Mouse (Mus musculus) Patski (cell line): ENCODE measurements around the gene Irf2bp2. TPM values are rescaled to one million over a fixed set of nuclear protein-coding genes. Genes with fewer than 3 reads are reported as not detected.

Experiments used
- ATAC-seq: fragments of 100-300 bp; one replicate; pipeline ENCODE4 v1.8.0; 2021
- CTCF ChIA-PET: fragments of 350-600 bp; sonication (Branson Sonifier 250); formaldehyde crosslinking; loops from one replicate; lab custom pipeline; 2022; ENCODE audit warnings: inconsistent platforms; lab: Charles Lee
- POLR2A ChIA-PET: fragments of 350-600 bp; sonication (Branson Sonifier 250); formaldehyde crosslinking; loops from one replicate; lab custom pipeline; 2022; ENCODE audit warnings: antibody characterized with exemption, inconsistent platforms; lab: Charles Lee
- DNase-seq: peaks from one replicate; pipeline ENCODE4 v3.0.0-alpha.2; 2011; ENCODE audit warnings: low read depth, low spot score
- H3K27me3 ChIP-seq: fragments of 371-371 bp; one replicate; pipeline ENCODE4 v1.5.1; 2021
- CTCF ChIP-seq: fragments of 100-300 bp; IDR thresholded peaks from one replicate; pipeline ENCODE4 v1.5.1; 2021
- in situ Hi-C: fragments of 300-500 bp; cut with MboI; formaldehyde crosslinking; loops from 3 replicates; pipeline ENCODE4 v1.11.1; 2018; ENCODE audit warnings: low pct_unique_long_range_greater_than_20kb, mixed read lengths
- polyA plus RNA-seq: library from polyadenylated mRNA; unstranded; gene quantifications from one replicate; pipeline ENCODE4 v1.2.3, GENCODE M21; 2021

The Irf2bp2 gene
- polyA plus RNA-seq, 1 experiment from 2014 or later, result 61.2 TPM

DNA sequence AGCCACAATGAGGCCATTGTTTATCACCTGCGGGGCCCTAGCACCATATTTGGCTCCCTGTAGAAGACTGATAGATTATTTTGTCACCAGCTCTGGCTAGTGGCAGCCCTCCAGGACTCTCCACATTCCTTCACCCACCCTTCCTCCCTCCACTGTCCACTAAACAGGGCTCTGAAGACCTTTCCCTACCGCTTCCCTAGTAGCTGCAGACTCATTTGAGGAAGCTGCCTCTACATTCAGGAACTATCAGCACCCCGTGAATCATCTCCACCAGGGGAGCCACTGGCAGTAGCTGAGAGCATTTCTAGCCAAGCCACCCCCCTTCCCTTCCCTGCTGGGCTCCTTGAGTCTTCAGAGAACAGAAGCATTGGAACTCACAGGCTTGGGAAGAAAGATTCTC is 45.9 kb downstream of the Irf2bp2 start:
- DNase-seq, result no peak

DNA sequence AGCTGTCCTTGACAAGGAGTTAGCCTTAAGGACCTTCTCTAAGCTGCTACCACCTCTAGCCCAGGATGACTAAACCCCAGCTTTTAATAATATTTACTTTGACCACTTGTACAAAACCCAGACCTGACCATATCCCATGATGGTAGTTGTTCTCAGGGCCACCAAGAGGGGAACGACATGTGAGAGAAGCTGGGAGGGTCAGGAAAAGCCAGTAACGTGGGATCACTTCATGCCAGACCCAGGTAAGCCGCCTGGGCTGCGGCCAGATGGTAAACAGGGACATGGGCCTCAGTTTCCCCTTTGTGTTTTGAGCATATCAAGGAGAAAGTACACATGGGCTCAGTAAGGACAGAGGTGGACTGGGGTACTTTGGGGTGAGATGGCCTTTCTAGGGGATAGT is 46.4 kb downstream of the Irf2bp2 start:
- TF ChIP-seq CTCF, result no peak
- no peaks in the 10 kb centered on the region for H3K27me3 ChIP-seq
- POLR2A ChIA-PET, result interaction anchor here (0.9 kb wide), 1 partner anchor 41 kb away, joined by 3 read pairs; no protein-coding TSS in a partner anchor
- ATAC-seq (no peak), DNase-seq (no peak)
- CTCF ChIA-PET, result interaction anchor here (0.6 to 3.6 kb wide), 2 partner anchors 18 to 423 kb away, joined by 3 to 16 read pairs; no protein-coding TSS in a partner anchor
- in situ Hi-C loops, result no loop called here

More for the DNA sequence above, 45.9 kb downstream of the Irf2bp2 start:
- CTCF ChIA-PET, result interaction anchor here (0.6 to 3.6 kb wide), 3 partner anchors 18 to 422 kb away, joined by 3 to 16 read pairs (median 3); no protein-coding TSS in a partner anchor
- peak; percentile 33 for ATAC-seq
- in situ Hi-C loops, result no loop called here
- H3K27me3 ChIP-seq, result no peaks in the 10 kb centered on the region
- TF ChIP-seq CTCF, result no peak
- POLR2A ChIA-PET, result interaction anchor here (0.9 to 1.3 kb wide), 2 partner anchors 40 to 44 kb away, joined by 3 read pairs; no protein-coding TSS in a partner anchor

DNA sequence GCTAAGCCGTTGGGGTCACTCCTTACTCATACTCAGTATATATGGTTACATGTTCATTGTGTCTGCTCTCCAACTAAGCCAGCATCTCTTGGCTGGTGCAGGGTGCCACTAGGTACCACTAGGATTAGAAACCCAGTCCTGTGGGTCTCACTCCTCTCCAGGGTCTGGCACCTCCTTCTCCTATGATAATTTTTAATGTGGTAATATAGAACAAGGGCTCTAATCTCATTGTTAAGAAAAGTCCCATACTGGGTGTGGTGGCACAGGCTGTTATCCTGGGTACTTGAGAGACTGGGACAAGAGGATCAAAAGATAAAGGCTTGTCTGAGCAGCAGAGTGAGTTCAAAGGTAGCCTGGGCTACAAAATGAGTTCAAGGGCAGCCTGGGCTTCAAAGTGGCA is 47.3 kb downstream of the Irf2bp2 start:
- CTCF ChIA-PET, result no interaction called here
- ATAC-seq, result no peak
- in situ Hi-C loops, result no loop called here
- DNase-seq, result no peak
- H3K27me3 ChIP-seq, result no peaks in the 10 kb centered on the region
- POLR2A ChIA-PET, result interaction anchor here (0.6 kb wide), 1 partner anchor 58 kb away, joined by 3 read pairs; no protein-coding TSS in a partner anchor
- no peak for TF ChIP-seq CTCF

DNA sequence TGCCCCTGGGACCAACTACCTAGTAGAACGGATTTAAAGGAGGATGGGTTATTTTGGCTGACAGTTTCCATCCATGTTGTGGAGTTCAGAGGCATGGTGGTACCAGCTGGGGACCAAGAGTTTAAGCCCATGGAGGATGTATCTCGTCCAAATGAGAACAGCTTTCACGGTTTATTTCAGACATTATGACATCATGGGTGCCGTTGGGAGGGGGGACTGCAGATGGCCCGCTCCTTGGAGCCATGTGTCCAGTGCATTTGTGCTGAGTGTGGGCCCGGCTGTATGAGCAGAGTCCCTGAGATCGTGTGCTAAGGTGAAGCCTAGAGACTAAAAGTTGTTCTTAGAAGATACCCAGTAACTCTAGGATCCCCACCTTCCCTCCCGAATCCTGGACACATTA is 50.4 kb downstream of the Irf2bp2 start:
- in situ Hi-C loops, result no loop called here
- ChIA-PET CTCF (interaction anchor here (1.4 kb wide), 1 partner anchor 23 kb away, joined by 3 read pairs; no protein-coding TSS in a partner anchor), POLR2A (no interaction called here)
- ATAC-seq, result no peak
- no peaks in the 10 kb centered on the region for H3K27me3 ChIP-seq
- TF ChIP-seq CTCF, result no peak
- no peak for DNase-seq

DNA sequence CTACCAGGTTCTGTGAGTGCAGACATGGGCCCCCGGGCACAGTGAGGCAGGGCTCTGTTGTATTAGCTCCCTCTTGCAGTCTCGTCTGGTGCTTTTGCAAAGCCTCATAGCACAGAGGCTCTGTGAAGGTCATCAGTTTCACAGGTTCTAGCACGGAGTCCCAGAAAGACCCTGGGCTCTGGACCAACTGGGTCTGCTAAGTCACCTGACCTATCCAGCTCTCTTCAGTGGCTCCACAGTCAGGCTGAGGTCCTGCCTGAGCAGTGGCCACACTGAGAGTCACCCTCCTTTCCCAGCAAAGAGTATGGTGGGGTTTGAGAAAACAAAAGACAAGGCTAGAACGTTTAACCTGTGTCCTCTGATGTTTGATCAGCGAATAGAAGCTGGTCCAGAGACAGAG is 51.0 kb downstream of the Irf2bp2 start:
- no peak for TF ChIP-seq CTCF
- CTCF ChIA-PET, result no interaction called here
- no peaks in the 10 kb centered on the region for H3K27me3 ChIP-seq
- ATAC-seq (no peak), DNase-seq (no peak)
- in situ Hi-C loops, result no loop called here
- POLR2A ChIA-PET, result no interaction called here

DNA sequence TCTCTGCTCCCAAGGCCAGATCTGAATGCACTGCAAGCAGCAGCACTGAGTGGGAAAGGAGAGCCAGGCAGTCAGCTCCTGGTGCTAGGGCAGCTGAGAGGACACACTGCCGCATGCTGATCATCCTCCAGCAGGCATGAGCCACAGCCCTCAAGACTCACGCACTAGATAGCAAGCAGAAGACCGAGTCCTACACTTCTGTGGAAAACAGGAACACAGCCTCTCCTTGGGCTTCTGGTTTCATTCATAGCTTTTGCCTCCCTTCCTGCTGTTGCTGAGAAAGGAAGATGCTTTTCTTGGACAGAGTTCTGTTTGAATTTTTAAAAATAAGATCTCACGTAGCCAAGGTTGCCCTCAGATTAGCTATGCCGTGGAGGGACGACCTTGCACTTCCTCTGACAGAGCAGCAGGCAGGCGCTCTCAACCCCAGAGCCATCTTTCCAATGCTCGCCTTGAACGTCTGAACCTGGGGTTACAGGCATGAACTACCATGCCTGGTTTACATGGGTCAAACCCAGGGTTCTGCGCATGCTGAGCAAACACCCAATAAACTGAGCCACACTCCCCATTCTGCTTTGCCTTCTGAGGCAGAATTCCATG is 51.6 kb downstream of the Irf2bp2 start:
- DNase-seq (no peak), ATAC-seq (no peak)
- in situ Hi-C loops, result no loop called here
- ChIA-PET POLR2A (no interaction called here), CTCF (no interaction called here)
- H3K27me3 ChIP-seq, result no peaks in the 10 kb centered on the region
- TF ChIP-seq CTCF, result no peak

DNA sequence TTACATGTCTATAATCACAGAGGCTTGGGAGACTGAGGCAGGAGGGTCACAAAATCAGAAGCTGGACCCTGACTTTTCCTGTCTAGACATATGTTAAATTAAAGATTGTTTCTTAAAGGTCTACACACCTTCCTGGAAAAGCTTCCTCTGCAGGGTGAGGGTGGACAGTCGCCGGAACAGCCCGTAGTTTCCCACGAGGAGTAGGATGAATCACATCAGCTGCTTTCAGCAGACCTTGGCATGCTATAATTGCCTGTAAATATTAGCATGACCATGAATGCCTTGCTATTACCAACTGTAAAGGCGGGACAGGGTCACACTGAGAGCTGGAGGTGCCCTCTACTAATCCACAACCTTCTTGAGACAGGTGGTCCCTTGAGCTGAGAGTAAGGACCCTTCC is 53.5 kb downstream of the Irf2bp2 start:
- CTCF ChIA-PET, result interaction anchor here (1.2 to 2.5 kb wide), 4 partner anchors 9 to 43 kb away, joined by 3 to 9 read pairs (median 4); no protein-coding TSS in a partner anchor
- TF ChIP-seq CTCF, result no peak
- ATAC-seq (peak; percentile 28), DNase-seq (no peak)
- POLR2A ChIA-PET, result interaction anchor here (0.7 to 3.7 kb wide), 7 partner anchors 27 to 309 kb away, joined by 3 to 19 read pairs (median 4); no protein-coding TSS in a partner anchor
- no peaks in the 10 kb centered on the region for H3K27me3 ChIP-seq
- in situ Hi-C loops, result no loop called here

DNA sequence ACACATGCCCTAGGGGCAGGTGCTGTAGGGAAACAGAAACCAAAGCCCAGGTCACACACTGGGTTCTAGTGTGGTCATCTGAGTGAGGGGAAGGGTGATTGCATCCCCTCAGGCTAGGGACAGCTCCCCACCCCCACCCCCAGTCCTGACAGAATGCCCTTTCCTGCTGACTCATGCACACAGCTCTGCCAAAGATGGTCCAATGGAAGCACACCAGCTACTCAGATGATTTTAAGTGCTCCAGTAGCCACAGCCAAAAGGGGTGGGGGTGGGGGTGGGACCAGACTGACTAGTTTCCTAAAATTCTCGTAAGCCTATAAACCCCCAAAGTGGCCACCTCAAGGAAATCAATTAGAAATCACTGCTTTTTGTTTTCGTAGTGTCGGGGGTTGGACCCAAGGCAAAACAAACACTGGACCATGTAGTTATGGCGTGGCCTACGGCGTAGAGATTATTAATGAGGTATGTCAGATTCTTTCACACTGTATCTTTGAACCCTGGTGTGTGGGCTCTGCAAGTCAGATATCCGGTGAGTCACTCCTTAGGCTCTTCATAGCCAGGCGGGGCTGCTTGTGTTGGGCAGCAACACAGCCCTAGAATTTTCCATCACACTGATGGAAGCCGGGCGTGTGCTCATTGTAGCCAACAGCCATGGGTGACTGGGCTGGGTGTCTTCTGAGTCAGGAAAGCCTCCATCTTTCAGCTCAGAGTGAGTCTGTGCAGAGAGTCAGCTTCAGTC is 54.3 kb downstream of the Irf2bp2 start:
- ChIA-PET CTCF (interaction anchor here (1.2 to 2.5 kb wide), 5 partner anchors 9 to 381 kb away, joined by 3 to 9 read pairs (median 4); no protein-coding TSS in a partner anchor), POLR2A (interaction anchor here (1.0 to 3.7 kb wide), 11 partner anchors 17 to 197 kb away, joined by 3 to 19 read pairs (median 4); partner anchors contain the start of gene Irf2bp2)
- H3K27me3 ChIP-seq, result no peaks in the 10 kb centered on the region
- DNase-seq (peak; percentile 89), ATAC-seq (peak; percentile 81)
- TF ChIP-seq CTCF, result no peak
- in situ Hi-C loops, result loop anchor here (5.0 kb wide), 1 partner anchor 42 kb away; no protein-coding TSS in a partner anchor

DNA sequence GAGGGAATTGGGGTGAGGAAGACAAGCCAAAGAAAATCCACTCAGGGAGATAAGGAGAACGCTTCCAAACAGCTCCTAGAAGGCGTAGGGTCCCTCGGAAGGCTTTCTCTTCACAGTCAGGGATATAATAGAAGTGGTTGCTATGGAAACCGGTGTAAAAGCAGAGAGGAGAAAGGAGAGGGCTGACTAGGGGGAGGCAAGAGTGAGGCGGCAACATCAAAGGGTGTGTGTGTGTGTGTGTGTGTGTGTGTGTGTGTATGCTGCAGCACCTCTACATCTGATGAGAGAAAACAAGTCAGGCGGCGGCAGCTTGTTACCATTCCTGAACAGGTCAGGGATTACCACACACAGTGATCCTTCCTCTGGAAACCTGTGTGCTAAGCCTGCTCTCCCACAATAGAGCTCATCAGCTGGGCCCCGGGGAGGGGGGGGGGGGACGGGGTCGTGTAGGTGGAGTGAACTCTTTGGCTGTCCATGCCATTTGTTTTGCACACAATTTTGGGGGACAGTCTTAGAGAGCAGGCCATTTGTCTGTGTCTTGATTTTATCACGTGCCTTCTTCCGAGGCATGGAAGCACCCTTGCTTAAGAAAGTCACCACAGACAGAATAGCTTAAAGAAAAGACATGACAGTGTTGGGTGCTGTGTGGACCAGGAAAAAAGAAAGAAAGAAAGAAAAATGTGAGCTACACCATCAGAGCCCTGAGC is 55.0 kb downstream of the Irf2bp2 start:
- in situ Hi-C loops, result loop anchor here (5.0 kb wide), 1 partner anchor 42 kb away; no protein-coding TSS in a partner anchor
- ChIA-PET CTCF (interaction anchor here (1.5 to 2.5 kb wide), 2 partner anchors 10 to 382 kb away, joined by 8 to 9 read pairs; no protein-coding TSS in a partner anchor), POLR2A (interaction anchor here (0.6 to 3.7 kb wide), 9 partner anchors 16 to 145 kb away, joined by 3 to 19 read pairs (median 4); partner anchors contain the start of gene Irf2bp2)
- TF ChIP-seq CTCF, result no peak
- no peak for ATAC-seq
- DNase-seq, result no peak
- no peaks in the 10 kb centered on the region for H3K27me3 ChIP-seq

Other genes with a start within 250 kb of the Irf2bp2 start
- 53.8 TPM for gene Coa6, start 171.5 kb downstream of the Irf2bp2 start, polyA plus RNA-seq
- 8.7 TPM for gene Tarbp1, start 118.9 kb downstream of the Irf2bp2 start, polyA plus RNA-seq